Mouse (Mus musculus) heart, adult 18-20 months (tissue): ENCODE data around the gene Foxn1. TPM values are rescaled to one million over a fixed set of nuclear protein-coding genes. Genes with fewer than 3 reads are reported as not detected.

ENCODE experiments used
- DNase-seq, 2 experiments: peaks; one replicate each; pipeline ENCODE4 v3.0.0; 2021 to 2022; ENCODE audit warnings: mixed read lengths in 1 of 2
- total RNA-seq, 2 experiments: library from RNA; stranded (reverse); gene quantifications; 2 replicates each; pipeline ENCODE4 v1.2.3; 2021

The Foxn1 gene
- total RNA-seq, 2 experiments from 2014 or later, result not detected

GRCm38 (mm10) chr11:78327215-78327614 is 59.1 kb downstream of the Foxn1 start:
- no peak for DNase-seq

GRCm38 (mm10) chr11:78324965-78325364 is 61.4 kb downstream of the Foxn1 start:
- no peak for DNase-seq

- DNase-seq, result no peak
Measured at GRCm38 (mm10) chr11:78324000-78324785, 62.2 kb downstream of the Foxn1 start.

GRCm38 (mm10) chr11:78322860-78323259 is 63.5 kb downstream of the Foxn1 start, which contains the start of gene Aldoc:
TSS of gene Aldoc (plus strand) at chr11:78322968.
- peak; percentile 61 to 76 for DNase-seq

- DNase-seq, result no peak
Measured at GRCm38 (mm10) chr11:78322076-78322831, 64.1 kb downstream of the Foxn1 start.

- no peak for DNase-seq
Measured at GRCm38 (mm10) chr11:78318411-78318810, 67.9 kb downstream of the Foxn1 start.

GRCm38 (mm10) chr11:78313662-78314061 is 72.7 kb downstream of the Foxn1 start:
- DNase-seq, result no peak

- no peak for DNase-seq
Measured at GRCm38 (mm10) chr11:78310861-78311511, 75.4 kb downstream of the Foxn1 start.

Other genes starting within 250 kb of the Foxn1 start
- 1 to 10 TPM; 3.2 to 4.6 TPM for gene Traf4, start 221.0 kb downstream of the Foxn1 start, total RNA-seq
- 1 to 10 TPM; 1.7 to 2.6 TPM for gene Nek8, start 209.9 kb downstream of the Foxn1 start, total RNA-seq
- 10 to 100 TPM in 1 of 2 experiments, 1 to 10 TPM in 1; 3.2 to 10.6 TPM for gene Tlcd1, start 209.8 kb downstream of the Foxn1 start, total RNA-seq
- gene Rpl23a, start 203.0 kb downstream of the Foxn1 start, total RNA-seq, result 100 to 1,000 TPM; 866 to 935 TPM
- gene Rab34, start 198.1 kb downstream of the Foxn1 start, total RNA-seq, result 10 to 100 TPM in 1 of 2 experiments, 1 to 10 TPM in 1; 6.4 to 11.4 TPM
- gene Proca1, start 193.2 kb downstream of the Foxn1 start, total RNA-seq, result 1 to 10 TPM in 1 of 2 experiments, under 1 TPM in 1; 0.89 to 1.6 TPM
- 10 to 100 TPM; 52.7 to 55.7 TPM for gene Sdf2, start 140.8 kb downstream of the Foxn1 start, total RNA-seq
- 10 to 100 TPM; 28.4 to 29.7 TPM for gene Supt6, start 140.6 kb downstream of the Foxn1 start, total RNA-seq
- gene 2610507B11Rik, start 124.8 kb downstream of the Foxn1 start, total RNA-seq, result 100 to 1,000 TPM; 203 to 219 TPM
- gene BC030499, start 95.7 kb downstream of the Foxn1 start, total RNA-seq, result under 1 TPM; 0.37 to 0.49 TPM
- under 1 TPM; 0.28 to 0.35 TPM for gene Spag5, start 85.0 kb downstream of the Foxn1 start, total RNA-seq
- gene Aldoc, start 63.6 kb downstream of the Foxn1 start, total RNA-seq, result 1 to 10 TPM in 1 of 2 experiments, under 1 TPM in 1; 0.97 to 1.2 TPM
- 10 to 100 TPM; 24.6 to 26.7 TPM for gene Pigs, start 58.1 kb downstream of the Foxn1 start, total RNA-seq
- 1 to 10 TPM; 5.2 to 5.8 TPM for gene Unc119, start 43.1 kb downstream of the Foxn1 start, total RNA-seq
- gene Slc13a2, start 35.7 kb upstream of the Foxn1 start, total RNA-seq, result not detected
- gene Slc46a1, start 79.1 kb upstream of the Foxn1 start, total RNA-seq, result 1 to 10 TPM; 2.5 to 2.7 TPM
- under 1 TPM; 0.45 to 0.59 TPM for gene Sarm1, start 111.2 kb upstream of the Foxn1 start, total RNA-seq
- 10 to 100 TPM; 15.2 to 18.5 TPM for gene Vtn, start 112.5 kb upstream of the Foxn1 start, total RNA-seq
- gene Sebox, start 116.9 kb upstream of the Foxn1 start, total RNA-seq, result not detected
- 10 to 100 TPM; 10.4 to 12.2 TPM for gene Tmem199, start 125.6 kb upstream of the Foxn1 start, total RNA-seq
- 100 to 1,000 TPM; 150 to 158 TPM for gene Poldip2, start 125.6 kb upstream of the Foxn1 start, total RNA-seq
- 10 to 100 TPM; 37.6 to 43.3 TPM for gene Tnfaip1, start 149.8 kb upstream of the Foxn1 start, total RNA-seq
- 10 to 100 TPM; 31.9 to 32.6 TPM for gene Ift20, start 149.8 kb upstream of the Foxn1 start, total RNA-seq
- gene Tmem97, start 164.2 kb upstream of the Foxn1 start, total RNA-seq, result 1 to 10 TPM; 4.2 to 6.1 TPM